Mouse (Mus musculus) bone marrow macrophage, adult 2 months (primary cell): ENCODE results near the gene Megf11.

ENCODE experiments used
- CTCF ChIP-seq: IDR thresholded peaks from 2 replicates; pipeline ENCODE4 v1.5.1; 2012; ENCODE audit warnings: low read depth, mild to moderate bottlenecking, low read length, moderate library complexity
- POLR2A ChIP-seq: IDR thresholded peaks from 2 replicates; pipeline ENCODE4 v1.6.1; 2012; ENCODE audit warnings: mild to moderate bottlenecking, low read depth, low read length, borderline replicate concordance

DNA sequence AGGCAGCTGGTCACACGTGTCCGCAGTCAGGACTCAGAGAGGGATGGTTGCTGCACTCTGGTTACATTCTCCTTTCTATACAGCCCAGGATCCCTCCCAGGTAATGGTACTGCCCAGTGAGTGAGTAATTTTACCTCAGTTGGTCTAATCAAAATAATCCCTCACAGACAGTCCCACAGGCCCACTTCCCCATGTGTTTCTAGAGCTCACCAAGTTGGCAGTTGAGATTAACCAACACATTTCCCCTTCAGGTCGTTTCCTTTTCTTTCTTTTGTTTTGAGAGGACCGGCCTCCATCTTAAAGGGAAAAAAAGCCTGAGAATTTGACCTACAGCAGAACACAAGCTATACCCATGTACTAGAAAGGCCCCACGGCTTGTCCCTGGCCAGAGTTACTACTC is 39.5 kb upstream of the Megf11 start:
- TF ChIP-seq POLR2A (no peak), CTCF (no peak)
